Mouse (Mus musculus): Measurements from ENCODE around the gene Slc9a9.
"Not testable (repeated sequence)": the region's sequence is repeated elsewhere in the genome, so short reads cannot be mapped to it uniquely, and the experiment has no call there.

The Slc9a9 gene

GRCm38 (mm10) chr9:94669791-94670577, at the start of gene Slc9a9:
Gene Slc9a9, plus strand, starts transcription at chr9:94669909.
- DNase-seq (ENCODE audit: low read depth, low spot score) = no peak

GRCm38 (mm10) chr9:94620342-94620741, 49.4 kb upstream of the Slc9a9 start:
- no peak for DNase-seq (ENCODE audit: low read depth, low spot score)

GRCm38 (mm10) chr9:94620846-94621245, 48.9 kb upstream of the Slc9a9 start:
- DNase-seq (ENCODE audit: low read depth, low spot score) = no peak

GRCm38 (mm10) chr9:94621902-94622301, 47.8 kb upstream of the Slc9a9 start:
- no peak for DNase-seq (ENCODE audit: low read depth, low spot score)

GRCm38 (mm10) chr9:94626737-94627136, 43.0 kb upstream of the Slc9a9 start:
- DNase-seq (ENCODE audit: low read depth, low spot score) = no peak

- DNase-seq (ENCODE audit: low read depth, low spot score) = no peak
These were observed 40.8 kb upstream of the Slc9a9 start for GRCm38 (mm10) chr9:94628948-94629347.

- DNase-seq (ENCODE audit: low read depth, low spot score) = not testable (repeated sequence)
These were observed 35.4 kb upstream of the Slc9a9 start for GRCm38 (mm10) chr9:94634275-94634674.

GRCm38 (mm10) chr9:94645631-94646030, 24.1 kb upstream of the Slc9a9 start:
- no peak for DNase-seq (ENCODE audit: low read depth, low spot score)

GRCm38 (mm10) chr9:94647425-94647824, 22.3 kb upstream of the Slc9a9 start:
- DNase-seq (ENCODE audit: low read depth, low spot score) = no peak

GRCm38 (mm10) chr9:94649991-94650390, 19.7 kb upstream of the Slc9a9 start:
- no peak for DNase-seq (ENCODE audit: low read depth, low spot score)

- no peak for DNase-seq (ENCODE audit: low read depth, low spot score)
These were observed 16.5 kb upstream of the Slc9a9 start for GRCm38 (mm10) chr9:94653198-94653597.

- DNase-seq (ENCODE audit: low read depth, low spot score) = no peak
These were observed 15.9 kb upstream of the Slc9a9 start for GRCm38 (mm10) chr9:94653827-94654226.

GRCm38 (mm10) chr9:94656265-94656664, 13.4 kb upstream of the Slc9a9 start:
- DNase-seq (ENCODE audit: low read depth, low spot score) = no peak

GRCm38 (mm10) chr9:94659401-94660152, 10.1 kb upstream of the Slc9a9 start:
- DNase-seq (ENCODE audit: low read depth, low spot score) = no peak

- DNase-seq (ENCODE audit: low read depth, low spot score) = no peak
These were observed 7.9 kb upstream of the Slc9a9 start for GRCm38 (mm10) chr9:94661768-94662167.

GRCm38 (mm10) chr9:94665248-94665647, 4.5 kb upstream of the Slc9a9 start:
- no peak for DNase-seq (ENCODE audit: low read depth, low spot score)

GRCm38 (mm10) chr9:94668589-94668988, 1.1 kb upstream of the Slc9a9 start:
- DNase-seq (ENCODE audit: low read depth, low spot score) = no peak

GRCm38 (mm10) chr9:94670704-94671103, 995 bp downstream of the Slc9a9 start:
- DNase-seq (ENCODE audit: low read depth, low spot score) = no peak

- DNase-seq (ENCODE audit: low read depth, low spot score) = no peak
These were observed 5.0 kb downstream of the Slc9a9 start for GRCm38 (mm10) chr9:94674704-94675103.

- DNase-seq (ENCODE audit: low read depth, low spot score) = no peak
These were observed 8.4 kb downstream of the Slc9a9 start for GRCm38 (mm10) chr9:94678021-94678655.

GRCm38 (mm10) chr9:94680468-94681094, 10.9 kb downstream of the Slc9a9 start:
- no peak for DNase-seq (ENCODE audit: low read depth, low spot score)

- no peak for DNase-seq (ENCODE audit: low read depth, low spot score)
These were observed 11.4 kb downstream of the Slc9a9 start for GRCm38 (mm10) chr9:94681095-94681487.
